Mouse (Mus musculus): ENCODE measurements around the gene Cop1.

Gene Cop1

GRCm38 (mm10) chr1:159286833-159287232 is 54.7 kb downstream of the Cop1 start:
- no peak for DNase-seq (ENCODE audit: low read depth in 1 of 2, low spot score in 2 of 2)

- DNase-seq (ENCODE audit: low read depth in 1 of 2, low spot score in 2 of 2) = no peak
Measured at GRCm38 (mm10) chr1:159290219-159290618, 58.1 kb downstream of the Cop1 start.

- no peak for DNase-seq (ENCODE audit: low read depth in 1 of 2, low spot score in 2 of 2)
Measured at GRCm38 (mm10) chr1:159290859-159291258, 58.7 kb downstream of the Cop1 start.

- no peak for DNase-seq (ENCODE audit: low read depth in 1 of 2, low spot score in 2 of 2)
Measured at GRCm38 (mm10) chr1:159301418-159302082, 69.4 kb downstream of the Cop1 start.

GRCm38 (mm10) chr1:159313625-159314024 is 81.5 kb downstream of the Cop1 start:
- DNase-seq (ENCODE audit: low read depth in 1 of 2, low spot score in 2 of 2) = no peak

GRCm38 (mm10) chr1:159322586-159322985 is 90.5 kb downstream of the Cop1 start:
- DNase-seq (ENCODE audit: low read depth in 1 of 2, low spot score in 2 of 2) = no peak

- DNase-seq (ENCODE audit: low read depth in 1 of 2, low spot score in 2 of 2) = no peak
Measured at GRCm38 (mm10) chr1:159331008-159331407, 98.9 kb downstream of the Cop1 start.

- DNase-seq (ENCODE audit: low read depth in 1 of 2, low spot score in 2 of 2) = no peak
Measured at GRCm38 (mm10) chr1:159334157-159334556, 102.0 kb downstream of the Cop1 start.

- DNase-seq (ENCODE audit: low read depth in 1 of 2, low spot score in 2 of 2) = no peak
Measured at GRCm38 (mm10) chr1:159342355-159342754, 110.2 kb downstream of the Cop1 start.

- no peak for DNase-seq (ENCODE audit: low read depth in 1 of 2, low spot score in 2 of 2)
Measured at GRCm38 (mm10) chr1:159355027-159355570, 123.0 kb downstream of the Cop1 start.

GRCm38 (mm10) chr1:159358713-159359112 is 126.6 kb downstream of the Cop1 start:
- DNase-seq (ENCODE audit: low read depth in 1 of 2, low spot score in 2 of 2) = no peak

- DNase-seq (ENCODE audit: low read depth in 1 of 2, low spot score in 2 of 2) = no peak
Measured at GRCm38 (mm10) chr1:159371881-159372390, 139.8 kb downstream of the Cop1 start.

- DNase-seq (ENCODE audit: low read depth in 1 of 2, low spot score in 2 of 2) = no peak
Measured at GRCm38 (mm10) chr1:159382218-159382617, 150.1 kb downstream of the Cop1 start.

GRCm38 (mm10) chr1:159382916-159383315 is 150.8 kb downstream of the Cop1 start:
- DNase-seq (ENCODE audit: low read depth in 1 of 2, low spot score in 2 of 2) = no peak

- no peak for DNase-seq (ENCODE audit: low read depth in 1 of 2, low spot score in 2 of 2)
Measured at GRCm38 (mm10) chr1:159386458-159386857, 154.3 kb downstream of the Cop1 start.

GRCm38 (mm10) chr1:159388565-159389024 is 156.5 kb downstream of the Cop1 start:
- DNase-seq (ENCODE audit: low read depth in 1 of 2, low spot score in 2 of 2) = no peak

- DNase-seq (ENCODE audit: low read depth in 1 of 2, low spot score in 2 of 2) = peak in 1 of 2 experiments; percentile 32
Measured at GRCm38 (mm10) chr1:159390049-159390448, 157.9 kb downstream of the Cop1 start.

- no peak for DNase-seq (ENCODE audit: low read depth in 1 of 2, low spot score in 2 of 2)
Measured at GRCm38 (mm10) chr1:159392667-159393066, 160.5 kb downstream of the Cop1 start.

- no peak for DNase-seq (ENCODE audit: low read depth in 1 of 2, low spot score in 2 of 2)
Measured at GRCm38 (mm10) chr1:159393070-159393699, 161.1 kb downstream of the Cop1 start.

GRCm38 (mm10) chr1:159393931-159394330 is 161.8 kb downstream of the Cop1 start:
- no peak for DNase-seq (ENCODE audit: low read depth in 1 of 2, low spot score in 2 of 2)

- DNase-seq (ENCODE audit: low read depth in 1 of 2, low spot score in 2 of 2) = no peak
Measured at GRCm38 (mm10) chr1:159396515-159396914, 164.4 kb downstream of the Cop1 start.

Measured in monocyte, adult 2 months (primary cell).